Mouse (Mus musculus) heart, embryonic 15.5 days (tissue): Measurements from ENCODE around the gene Oxsm. TPM values are rescaled to one million over a fixed set of nuclear protein-coding genes. Genes with fewer than 3 reads are reported as not detected.

Experiments
- ATAC-seq: fragments of 200-750 bp; cut with Nextera tagmentation; replicated peaks from 2 replicates; pipeline ENCODE4 v1.8.0; 2017; ENCODE audit warnings: low read depth, moderate TSS enrichment; ENCODE audit not compliant: insufficient number of reproducible peaks, insufficient read depth, low FRiP score
- H3K27ac ChIP-seq: fragments of 300-500 bp; sonication (generic); 2 replicates; pipeline ENCODE4 v1.5.1; 2015; ENCODE audit warnings: mild to moderate bottlenecking, inconsistent platforms
- H3K27me3 ChIP-seq: fragments of 300-500 bp; sonication (generic); 2 replicates; pipeline ENCODE4 v1.6.1; 2015; ENCODE audit warnings: inconsistent platforms
- H3K36me3 ChIP-seq: fragments of 300-500 bp; sonication (generic); 2 replicates; pipeline ENCODE4 v1.6.1; 2015; ENCODE audit warnings: mild to moderate bottlenecking, inconsistent platforms
- H3K4me1 ChIP-seq: fragments of 300-500 bp; sonication (generic); replicated peaks from 2 replicates; pipeline ENCODE4 v1.6.1; 2015; ENCODE audit warnings: inconsistent platforms
- H3K4me2 ChIP-seq: fragments of 300-500 bp; sonication (generic); 2 replicates; pipeline ENCODE4 v1.6.1; 2015; ENCODE audit warnings: inconsistent platforms, mild to moderate bottlenecking, moderate library complexity
- H3K4me3 ChIP-seq: fragments of 300-500 bp; sonication (generic); 2 replicates; pipeline ENCODE4 v1.5.1; 2015; ENCODE audit warnings: mild to moderate bottlenecking, inconsistent platforms
- H3K9ac ChIP-seq: fragments of 300-500 bp; sonication (generic); 2 replicates; pipeline ENCODE4 v1.6.1; 2015; ENCODE audit warnings: mild to moderate bottlenecking, inconsistent platforms
- H3K9me3 ChIP-seq: fragments of 300-500 bp; sonication (generic); replicated peaks from 2 replicates; pipeline ENCODE4 v1.6.1; 2016; ENCODE audit warnings: inconsistent platforms
- WGBS: fragments of 180-500 bp; shearing (Covaris S2); methylation state at CpG from one replicate; pipeline ENCODE4 v1.1.7; 2015; ENCODE audit warnings: mixed read lengths; 5-methylcytosine and 5-hydroxymethylcytosine counted together
- polyA plus RNA-seq: library from polyadenylated mRNA; unstranded; fragments of >200 nt; fragmentation: Nextera tagmentation; extraction: Ambion mirVana; gene quantifications from 2 replicates; pipeline ENCODE4 v1.2.1, GENCODE M21; 2015

The Oxsm gene
- polyA plus RNA-seq, 1 experiment from 2014 or later, result 2.9 TPM

- H3K4me1 ChIP-seq, result no peaks in the 10 kb centered on the region
- no peak overlapping the region for H3K9ac ChIP-seq
- H3K27me3 ChIP-seq, result no peaks in the 10 kb centered on the region
- WGBS, result 53% methylated on average over 2 of the region's 2 CpGs
- no peaks in the 10 kb centered on the region for H3K9me3 ChIP-seq
- H3K36me3 ChIP-seq, result peaks cover 29% of the 10 kb centered on the region
- no peak; the same call in 1 of the 2 replicates for ATAC-seq
- H3K4me3 ChIP-seq, result no peak overlapping the region
- no peak overlapping the region for H3K4me2 ChIP-seq
- no peak overlapping the region for H3K27ac ChIP-seq
These were observed 6.6 kb upstream of the Oxsm start for GRCm38 (mm10) chr14:16256209-16256608.

GRCm38 (mm10) chr14:16255745-16256144 lies 6.1 kb upstream of the Oxsm start:
- Histone ChIP-seq H3K9me3 (no peaks in the 10 kb centered on the region), H3K36me3 (peaks cover 27% of the 10 kb centered on the region), H3K4me2 (no peak overlapping the region), H3K9ac (no peak overlapping the region), H3K4me3 (no peak overlapping the region), H3K4me1 (no peaks in the 10 kb centered on the region), H3K27me3 (no peaks in the 10 kb centered on the region), H3K27ac (no peak overlapping the region)
- no peak for ATAC-seq
- 84% methylated on average over 3 of the region's 3 CpGs for WGBS

GRCm38 (mm10) chr14:16250099-16250498 lies 491 bp upstream of the Oxsm start:
- ATAC-seq, result no peak
- Histone ChIP-seq H3K4me2 (peak overlapping the region; percentile 70), H3K4me1 (peaks cover 14% of the 10 kb centered on the region), H3K36me3 (peaks cover 7% of the 10 kb centered on the region), H3K27ac (no peak overlapping the region), H3K9ac (peak overlapping the region; percentile 92), H3K27me3 (no peaks in the 10 kb centered on the region), H3K4me3 (peak overlapping the region; percentile 74), H3K9me3 (no peaks in the 10 kb centered on the region)
- WGBS, result 71% methylated on average over 3 of the region's 3 CpGs

- peaks cover 23% of the 10 kb centered on the region for H3K4me1 ChIP-seq
- ATAC-seq, result 0 out of 2 replicates have a peak, but pooled peaks have one; percentile 6
- H3K4me3 ChIP-seq, result peak overlapping the region; percentile 74
- H3K9me3 ChIP-seq, result no peaks in the 10 kb centered on the region
- WGBS, result 14% methylated on average over 9 of the region's 9 CpGs
- H3K9ac ChIP-seq, result peak overlapping the region; percentile 92
- peak overlapping the region; percentile 91; the same call in 1 of the 2 replicates for H3K27ac ChIP-seq
- peak overlapping the region; percentile 70 for H3K4me2 ChIP-seq
- H3K27me3 ChIP-seq, result no peaks in the 10 kb centered on the region
- H3K36me3 ChIP-seq, result no peaks in the 10 kb centered on the region
These were observed 928 bp downstream of the Oxsm start for GRCm38 (mm10) chr14:16248603-16249157.

GRCm38 (mm10) chr14:16248135-16248534 lies 1.5 kb downstream of the Oxsm start:
- no peak for ATAC-seq
- Histone ChIP-seq H3K27ac (no peak overlapping the region), H3K9ac (no peak overlapping the region; the same call in 1 of the 2 replicates), H3K36me3 (no peaks in the 10 kb centered on the region), H3K4me3 (peak overlapping the region; percentile 74), H3K4me2 (peak overlapping the region; percentile 70; the same call in 1 of the 2 replicates), H3K9me3 (no peaks in the 10 kb centered on the region), H3K4me1 (peaks cover 24% of the 10 kb centered on the region), H3K27me3 (no peaks in the 10 kb centered on the region)
- 72% methylated on average over 3 of the region's 3 CpGs for WGBS

- peaks cover 24% of the 10 kb centered on the region for H3K4me1 ChIP-seq
- no peak overlapping the region for H3K4me3 ChIP-seq
- no peak overlapping the region for H3K4me2 ChIP-seq
- no peaks in the 10 kb centered on the region for H3K27me3 ChIP-seq
- H3K27ac ChIP-seq, result no peak overlapping the region
- no peak overlapping the region for H3K9ac ChIP-seq
- no peaks in the 10 kb centered on the region for H3K9me3 ChIP-seq
- H3K36me3 ChIP-seq, result no peaks in the 10 kb centered on the region
- ATAC-seq, result no peak
- WGBS, result 73% methylated on average over 2 of the region's 2 CpGs
These were observed 3.2 kb downstream of the Oxsm start for GRCm38 (mm10) chr14:16246340-16246912.

- Histone ChIP-seq H3K36me3 (peaks cover 3% of the 10 kb centered on the region), H3K27me3 (no peaks in the 10 kb centered on the region), H3K4me3 (no peak overlapping the region), H3K27ac (no peak overlapping the region), H3K4me2 (no peak overlapping the region), H3K4me1 (peaks cover 20% of the 10 kb centered on the region), H3K9ac (no peak overlapping the region), H3K9me3 (no peaks in the 10 kb centered on the region)
- ATAC-seq, result no peak
- WGBS, result 38% methylated on average over 1 of the region's 1 CpGs
These were observed 4.5 kb downstream of the Oxsm start for GRCm38 (mm10) chr14:16245127-16245526.

- peaks cover 3% of the 10 kb centered on the region for H3K36me3 ChIP-seq
- no peak for ATAC-seq
- no peaks in the 10 kb centered on the region for H3K9me3 ChIP-seq
- H3K27me3 ChIP-seq, result no peaks in the 10 kb centered on the region
- no peak overlapping the region for H3K9ac ChIP-seq
- H3K27ac ChIP-seq, result no peak overlapping the region
- H3K4me1 ChIP-seq, result peaks cover 16% of the 10 kb centered on the region
- H3K4me2 ChIP-seq, result peak overlapping the region; percentile 67; the same call in 1 of the 2 replicates
- WGBS, result 63% methylated on average over 2 of the region's 2 CpGs
- H3K4me3 ChIP-seq, result no peak overlapping the region
These were observed 5.2 kb downstream of the Oxsm start for GRCm38 (mm10) chr14:16244370-16244769.

GRCm38 (mm10) chr14:16243603-16244209 lies 5.9 kb downstream of the Oxsm start:
- no peak for ATAC-seq
- Histone ChIP-seq H3K36me3 (peaks cover 3% of the 10 kb centered on the region), H3K9me3 (no peaks in the 10 kb centered on the region), H3K4me3 (peak overlapping the region; percentile 61), H3K27me3 (no peaks in the 10 kb centered on the region), H3K9ac (peak overlapping the region; percentile 64), H3K4me1 (peaks cover 16% of the 10 kb centered on the region), H3K27ac (peak overlapping the region; percentile 82), H3K4me2 (peak overlapping the region; percentile 67)
- WGBS, result 6% methylated on average over 10 of the region's 10 CpGs

GRCm38 (mm10) chr14:16242947-16243602 lies 6.5 kb downstream of the Oxsm start:
- Histone ChIP-seq H3K9me3 (no peaks in the 10 kb centered on the region), H3K4me3 (peak overlapping the region; percentile 61), H3K4me2 (peak overlapping the region; percentile 67), H3K4me1 (peaks cover 10% of the 10 kb centered on the region), H3K27ac (peak overlapping the region; percentile 82), H3K36me3 (peaks cover 3% of the 10 kb centered on the region), H3K9ac (peak overlapping the region; percentile 64), H3K27me3 (no peaks in the 10 kb centered on the region)
- ATAC-seq, result peak; percentile 89
- 1% methylated on average over 34 of the region's 34 CpGs for WGBS

GRCm38 (mm10) chr14:16242193-16242815 lies 7.3 kb downstream of the Oxsm start:
- no peak for ATAC-seq
- H3K9me3 ChIP-seq, result no peaks in the 10 kb centered on the region
- peaks cover 3% of the 10 kb centered on the region for H3K36me3 ChIP-seq
- H3K27ac ChIP-seq, result peak overlapping the region; percentile 82; the same call in 1 of the 2 replicates
- peak overlapping the region; percentile 61 for H3K4me3 ChIP-seq
- H3K4me2 ChIP-seq, result peak overlapping the region; percentile 67
- peaks cover 10% of the 10 kb centered on the region for H3K4me1 ChIP-seq
- 94% methylated on average over 10 of the region's 10 CpGs for WGBS
- H3K9ac ChIP-seq, result peak overlapping the region; percentile 64; the same call in 1 of the 2 replicates
- H3K27me3 ChIP-seq, result no peaks in the 10 kb centered on the region
